Mouse (Mus musculus): ENCODE measurements around the gene Acsbg1. TPM values are rescaled to one million over a fixed set of nuclear protein-coding genes. Genes with fewer than 3 reads are reported as not detected.
"Not testable (repeated sequence)": the region's sequence is repeated elsewhere in the genome, so short reads cannot be mapped to it uniquely, and the experiment has no call there.

Acsbg1 gene
- total and polyA plus RNA-seq, 2 experiments from 2014 or later, result 0.07 to 0.69 TPM

DNA sequence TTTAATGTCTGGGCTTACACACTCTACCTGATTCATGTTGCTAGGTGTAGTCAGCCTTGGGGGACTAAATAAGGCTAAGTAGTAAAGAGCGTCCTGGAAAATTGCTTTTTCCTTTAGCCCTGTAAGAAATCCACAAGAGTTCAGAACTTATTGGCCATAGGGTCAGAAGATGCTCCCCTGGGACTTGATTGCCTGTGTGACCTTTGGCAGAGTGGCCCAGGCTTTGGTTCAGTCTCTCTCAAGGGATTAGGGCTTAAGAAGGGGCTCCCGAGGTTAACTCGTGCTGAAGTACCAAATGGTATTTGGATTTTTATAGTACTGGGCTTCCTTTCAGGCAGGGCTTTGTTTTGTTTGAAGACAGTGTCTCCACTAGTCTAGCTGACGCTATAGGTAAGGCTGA lies 73.8 kb downstream of the Acsbg1 start:
- H3K27ac ChIP-seq (ENCODE audit: low read depth), result 0 out of 2 replicates have a peak overlapping the region, but pooled peaks have one; percentile 85
- H3K4me2 ChIP-seq (ENCODE audit: low read depth, low read length), result peak overlapping the region; percentile 83
- no peak for TF ChIP-seq CTCF (IDR thresholded peaks at IDR 0.05; ENCODE audit: low read depth)
- no peak for TF ChIP-seq EP300 (IDR thresholded peaks at IDR 0.05; ENCODE audit: low read depth)
- no peaks in the 10 kb centered on the region for H3K27me3 ChIP-seq (ENCODE audit: control insufficient read depth, insufficient read depth, low read length)
- H3K4me1 ChIP-seq (ENCODE audit: control insufficient read depth, insufficient read depth), result no peaks in the 10 kb centered on the region
- no peak for DNase-seq (ENCODE audit: low spot score)
- WGBS, result 38% methylated on average over 4 of the region's 4 CpGs
- H3K9me3 ChIP-seq (replicated peaks; ENCODE audit: control insufficient read depth, low read length), result no peaks in the 10 kb centered on the region
- H3K9ac ChIP-seq (replicated peaks; ENCODE audit: low read depth, low read length), result peak overlapping the region; percentile 87
- H3K4me3 ChIP-seq (ENCODE audit: low read depth, low read length), result peak overlapping the region; percentile 86
- no peak for ATAC-seq (ENCODE audit: insufficient read depth, low read depth)
- peaks cover 26% of the 10 kb centered on the region for H3K36me3 ChIP-seq (replicated peaks; ENCODE audit: control insufficient read depth, insufficient read depth, low read length)

DNA sequence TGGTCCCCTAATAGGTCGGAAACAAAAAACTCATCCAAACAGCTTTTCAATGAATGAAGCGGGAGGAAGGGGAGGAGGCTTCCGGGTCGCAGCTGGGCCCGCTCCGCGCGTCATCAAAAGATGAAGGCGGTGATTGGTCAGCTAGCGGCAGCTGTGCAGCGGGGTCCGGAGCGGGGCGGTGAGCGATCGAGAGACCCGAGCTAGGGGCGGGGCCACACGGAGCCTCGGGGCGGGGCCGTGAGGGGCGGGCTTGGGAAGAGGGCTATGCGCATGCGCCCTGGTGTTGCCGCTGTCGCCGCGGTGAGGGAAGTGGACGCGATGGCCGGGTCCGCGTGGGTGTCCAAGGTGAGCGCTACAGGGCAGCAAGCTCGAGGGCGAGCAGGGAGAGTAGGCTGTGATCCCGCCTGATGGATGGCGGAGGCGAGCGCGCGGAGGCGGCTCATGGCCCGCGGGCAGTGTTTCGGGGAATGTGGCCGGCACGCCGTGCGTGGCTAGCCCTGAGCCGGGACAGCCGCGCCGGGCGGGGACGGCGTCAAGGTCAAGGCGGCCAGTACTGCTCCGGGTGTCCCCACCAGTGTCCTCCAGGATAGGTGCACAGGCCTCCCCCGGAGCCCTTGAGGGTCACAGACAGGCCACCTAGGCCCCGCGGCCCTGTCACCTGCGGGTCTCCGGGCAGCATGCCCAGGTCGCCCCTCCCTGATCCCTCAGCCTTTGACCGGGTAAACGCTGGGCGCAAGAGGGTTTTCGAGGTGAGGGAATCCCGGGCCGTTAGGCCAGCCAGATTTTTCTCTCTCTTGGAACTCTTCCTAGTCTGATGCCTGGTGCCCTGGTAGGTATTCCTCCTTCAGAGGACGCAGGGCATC lies 75.2 kb downstream of the Acsbg1 start, which contains the start of gene Idh3a:
TSS of gene Idh3a (plus strand) at position 136 of the 863 bp plus-strand sequence.
- no peaks in the 10 kb centered on the region for H3K9me3 ChIP-seq (replicated peaks; ENCODE audit: control insufficient read depth, low read length)
- H3K27me3 ChIP-seq (ENCODE audit: control insufficient read depth, insufficient read depth, low read length), result no peaks in the 10 kb centered on the region
- no peaks in the 10 kb centered on the region for H3K4me1 ChIP-seq (ENCODE audit: control insufficient read depth, insufficient read depth)
- TF ChIP-seq EP300 (IDR thresholded peaks at IDR 0.05; ENCODE audit: low read depth) (no peak), CTCF (IDR thresholded peaks at IDR 0.05; ENCODE audit: low read depth) (no peak)
- peaks cover 12% of the 10 kb centered on the region for H3K36me3 ChIP-seq (replicated peaks; ENCODE audit: control insufficient read depth, insufficient read depth, low read length)
- peak within 1 kb of the TSS; percentile 87 for H3K9ac ChIP-seq (replicated peaks; ENCODE audit: low read depth, low read length)
- WGBS, result under 1% methylated on average over 70 of the region's 73 CpGs
- H3K27ac ChIP-seq (ENCODE audit: low read depth), result peak within 1 kb of the TSS; percentile 85
- H3K4me2 ChIP-seq (ENCODE audit: low read depth, low read length), result peak within 1 kb of the TSS; percentile 83
- DNase-seq (ENCODE audit: low spot score) (peak; percentile 98), ATAC-seq (ENCODE audit: insufficient read depth, low read depth) (peak; percentile 99)
- peak within 1 kb of the TSS; percentile 86 for H3K4me3 ChIP-seq (ENCODE audit: low read depth, low read length)

DNA sequence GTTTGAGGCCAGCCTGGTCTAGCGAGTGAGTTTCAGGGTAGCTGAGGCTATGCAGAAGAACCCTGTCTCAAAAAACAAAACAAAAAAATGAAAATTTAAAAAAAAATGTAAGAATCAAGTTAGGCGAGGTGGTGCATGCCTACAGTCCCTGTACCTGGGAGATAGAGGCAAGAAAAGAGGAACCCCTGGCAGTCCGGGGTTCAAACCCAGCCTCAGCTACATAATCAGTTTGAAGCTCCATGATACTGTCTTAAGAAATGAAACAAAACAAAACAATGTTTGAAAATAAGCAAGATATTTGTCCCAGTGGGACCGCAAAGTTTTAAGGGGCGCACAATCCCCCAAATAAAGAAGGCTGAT lies 75.9 kb downstream of the Acsbg1 start:
- no peak overlapping the region for H3K27ac ChIP-seq (ENCODE audit: low read depth)
- no peaks in the 10 kb centered on the region for H3K9me3 ChIP-seq (replicated peaks; ENCODE audit: control insufficient read depth, low read length)
- DNase-seq (ENCODE audit: low spot score) (no peak), ATAC-seq (ENCODE audit: insufficient read depth, low read depth) (no peak)
- no peak for TF ChIP-seq CTCF (IDR thresholded peaks at IDR 0.05; ENCODE audit: low read depth)
- TF ChIP-seq EP300 (IDR thresholded peaks at IDR 0.05; ENCODE audit: low read depth), result no peak
- H3K4me3 ChIP-seq (ENCODE audit: low read depth, low read length), result peak overlapping the region; percentile 86
- no peak overlapping the region for H3K9ac ChIP-seq (replicated peaks; ENCODE audit: low read depth, low read length)
- H3K36me3 ChIP-seq (replicated peaks; ENCODE audit: control insufficient read depth, insufficient read depth, low read length), result peaks cover 8% of the 10 kb centered on the region
- H3K4me2 ChIP-seq (ENCODE audit: low read depth, low read length), result peak overlapping the region; percentile 83
- WGBS, result 35% methylated on average over 5 of the region's 5 CpGs
- H3K4me1 ChIP-seq (ENCODE audit: control insufficient read depth, insufficient read depth), result no peaks in the 10 kb centered on the region
- no peaks in the 10 kb centered on the region for H3K27me3 ChIP-seq (ENCODE audit: control insufficient read depth, insufficient read depth, low read length)

DNA sequence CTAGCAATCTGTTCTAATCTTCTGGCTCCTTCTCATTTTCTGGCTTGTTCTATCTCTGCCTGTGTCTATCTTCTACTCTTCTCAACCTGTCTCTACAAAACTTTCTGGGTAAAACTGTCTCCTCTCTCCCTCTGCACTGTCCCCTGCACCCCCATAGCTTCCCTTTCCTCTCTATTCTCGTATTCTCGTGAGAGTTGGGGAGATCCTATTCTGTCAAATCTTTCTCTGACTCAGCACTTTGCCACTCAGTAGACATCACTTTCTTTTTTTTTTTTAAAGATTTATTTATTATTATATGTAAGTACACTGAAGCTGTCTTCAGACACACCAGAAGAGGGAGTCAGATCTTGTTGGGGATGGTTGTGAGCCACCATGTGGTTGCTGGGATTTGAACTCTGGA lies 77.5 kb downstream of the Acsbg1 start:
- WGBS, result 60% methylated on average over 2 of the region's 2 CpGs
- not testable (repeated sequence) for ATAC-seq (ENCODE audit: insufficient read depth, low read depth); H3K9me3 ChIP-seq (replicated peaks; ENCODE audit: control insufficient read depth, low read length); H3K27ac ChIP-seq (ENCODE audit: low read depth); H3K4me2 ChIP-seq (ENCODE audit: low read depth, low read length); DNase-seq (ENCODE audit: low spot score); H3K9ac ChIP-seq (replicated peaks; ENCODE audit: low read depth, low read length); H3K4me1 ChIP-seq (ENCODE audit: control insufficient read depth, insufficient read depth); H3K4me3 ChIP-seq (ENCODE audit: low read depth, low read length); H3K36me3 ChIP-seq (replicated peaks; ENCODE audit: control insufficient read depth, insufficient read depth, low read length); H3K27me3 ChIP-seq (ENCODE audit: control insufficient read depth, insufficient read depth, low read length)

DNA sequence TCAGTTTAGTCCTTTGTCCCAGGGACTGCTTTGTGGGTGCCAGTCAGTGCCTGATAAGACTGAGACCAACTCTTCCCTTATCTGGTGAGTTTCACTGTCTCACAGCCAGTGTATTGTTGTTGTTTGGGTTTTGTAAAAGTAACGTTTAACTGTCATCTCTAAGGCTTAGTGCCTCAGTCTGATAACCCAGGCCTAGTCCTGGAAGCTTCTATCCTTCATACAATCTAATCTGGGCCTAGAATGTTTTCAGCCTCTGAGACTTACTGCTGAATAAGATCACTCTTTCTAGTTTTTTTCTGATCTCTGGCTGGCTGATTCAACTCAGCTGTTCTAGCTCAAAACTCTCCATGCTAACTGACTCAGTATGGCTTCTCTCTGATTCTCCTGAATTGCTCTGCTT lies 78.0 kb downstream of the Acsbg1 start:
- no peak overlapping the region for H3K9ac ChIP-seq (replicated peaks; ENCODE audit: low read depth, low read length)
- H3K27me3 ChIP-seq (ENCODE audit: control insufficient read depth, insufficient read depth, low read length), result no peaks in the 10 kb centered on the region
- WGBS, result 33% methylated on average over 1 of the region's 1 CpGs
- ATAC-seq (ENCODE audit: insufficient read depth, low read depth) (no peak), DNase-seq (ENCODE audit: low spot score) (no peak)
- no peak overlapping the region for H3K27ac ChIP-seq (ENCODE audit: low read depth)
- no peak overlapping the region for H3K4me2 ChIP-seq (ENCODE audit: low read depth, low read length)
- no peaks in the 10 kb centered on the region for H3K36me3 ChIP-seq (replicated peaks; ENCODE audit: control insufficient read depth, insufficient read depth, low read length)
- TF ChIP-seq CTCF (IDR thresholded peaks at IDR 0.05; ENCODE audit: low read depth) (no peak), EP300 (IDR thresholded peaks at IDR 0.05; ENCODE audit: low read depth) (no peak)
- no peaks in the 10 kb centered on the region for H3K4me1 ChIP-seq (ENCODE audit: control insufficient read depth, insufficient read depth)
- H3K9me3 ChIP-seq (replicated peaks; ENCODE audit: control insufficient read depth, low read length), result no peaks in the 10 kb centered on the region
- H3K4me3 ChIP-seq (ENCODE audit: low read depth, low read length), result no peak overlapping the region

All from heart, postnatal 0 days (tissue).